In the genomic region with DNA sequence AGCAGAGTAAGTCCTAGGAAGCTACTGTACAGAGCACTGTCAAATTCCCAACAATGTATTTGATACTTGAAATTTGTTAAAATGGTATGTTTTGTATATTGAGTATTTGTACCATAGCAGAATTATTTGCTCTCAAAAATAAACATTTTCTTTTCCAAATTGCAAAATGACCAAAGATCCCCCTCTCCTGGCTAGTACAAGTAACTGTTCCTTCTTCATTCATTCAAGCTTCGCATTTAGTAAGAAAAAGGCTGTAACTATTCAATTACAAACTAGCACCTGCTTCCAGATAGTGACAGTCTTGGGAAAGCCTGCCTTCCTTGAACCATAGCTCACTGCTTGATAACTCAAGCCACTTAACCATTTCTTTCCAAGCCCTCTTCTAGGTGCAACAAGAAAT, we compare ENCODE assay signal across 25 mouse cellular contexts.
DNase-seq lines count a peak whose midpoint lies in the region; ATAC-seq and TF ChIP-seq lines count a peak whose summit lies in the region.
"Had no signal": no experiment of that assay in that cellular context is flagged by ENCODE, and none has a peak within 500 bp of the region (broad histone marks: within the 10 kb centered on the region; RNA-seq: fewer than 3 reads in every experiment).

No protein-coding gene starts in this region.

- H3K9ac ChIP-seq in forebrain, embryonic 14.5 days (ENCODE audit: low read length) = no peak overlapping the region
- H3K9ac ChIP-seq in forebrain, embryonic 16.5 days (replicated peaks; ENCODE audit: low read depth, low read length) = no peak overlapping the region
- H3K9ac ChIP-seq in kidney, postnatal 0 days (ENCODE audit: low read depth, low read length) = no peak overlapping the region
- H3K9ac ChIP-seq in midbrain, embryonic 14.5 days (replicated peaks; ENCODE audit: low read length) = no peak overlapping the region
- no peak overlapping the region for H3K9ac ChIP-seq in midbrain, embryonic 16.5 days (ENCODE audit: low read depth, low read length)
- H3K9ac ChIP-seq: forebrain, embryonic 13.5 days; heart, embryonic 15.5 days; hindbrain, embryonic 15.5 days; kidney, embryonic 15.5 days; limb, embryonic 12.5 days; liver, postnatal 0 days; midbrain, embryonic 15.5 days had no signal

- no peak overlapping the region for H3K27ac ChIP-seq in forebrain, embryonic 14.5 days (ENCODE audit: low read depth, low read length)
- H3K27ac ChIP-seq in forebrain, embryonic 16.5 days (ENCODE audit: low read length) = no peak overlapping the region
- H3K27ac ChIP-seq in kidney, postnatal 0 days = no peak overlapping the region
- H3K27ac ChIP-seq in midbrain, embryonic 14.5 days (replicated peaks; ENCODE audit: low read depth, low read length) = no peak overlapping the region
- H3K27ac ChIP-seq in midbrain, embryonic 16.5 days (ENCODE audit: low read length) = no peak overlapping the region
- H3K27ac ChIP-seq: forebrain, embryonic 13.5 days; heart, embryonic 15.5 days; hindbrain, embryonic 15.5 days; kidney, embryonic 15.5 days; limb, embryonic 12.5 days; midbrain, embryonic 15.5 days had no signal

- DNase-seq in forebrain, embryonic 14.5 days (ENCODE audit: low spot score) = peak; percentile 5
- peak; percentile 34 for DNase-seq in kidney, postnatal 0 days (ENCODE audit: low spot score)
- no peak for DNase-seq in kidney, adult 11 months
- DNase-seq in midbrain, embryonic 14.5 days = peak; percentile 10
- no peak for DNase-seq in gastrocnemius, adult 8-10 months (ENCODE audit: low spot score in 2 of 2)
- DNase-seq in testis, postnatal 14 days (ENCODE audit: low spot score) = no peak
- DNase-seq: adrenal gland, adult 8-10 months; cerebellum, adult 8-10 months; heart, postnatal 4 days; kidney, postnatal 4 days; liver, postnatal 0 days had no signal

- no peaks in the 10 kb centered on the region for H3K36me3 ChIP-seq in forebrain, embryonic 14.5 days (ENCODE audit: control insufficient read depth, insufficient read depth, low read length)
- no peaks in the 10 kb centered on the region for H3K36me3 ChIP-seq in forebrain, embryonic 16.5 days (ENCODE audit: control insufficient read depth, insufficient read depth)
- no peaks in the 10 kb centered on the region for H3K36me3 ChIP-seq in kidney, postnatal 0 days (ENCODE audit: insufficient read depth, low read length)
- H3K36me3 ChIP-seq in midbrain, embryonic 14.5 days (ENCODE audit: control insufficient read depth, insufficient read depth, low read length) = no peaks in the 10 kb centered on the region
- no peaks in the 10 kb centered on the region for H3K36me3 ChIP-seq in midbrain, embryonic 16.5 days (ENCODE audit: control insufficient read depth, insufficient read depth, low read length)
- H3K36me3 ChIP-seq: G1E; heart, embryonic 15.5 days; hindbrain, embryonic 15.5 days; kidney, embryonic 15.5 days; limb, embryonic 12.5 days; midbrain, embryonic 15.5 days had no signal

- H3K9me3 ChIP-seq in forebrain, embryonic 14.5 days (replicated peaks; ENCODE audit: control insufficient read depth, low read length) = no peaks in the 10 kb centered on the region
- H3K9me3 ChIP-seq in forebrain, embryonic 16.5 days (ENCODE audit: control insufficient read depth, low read length) = no peaks in the 10 kb centered on the region
- H3K9me3 ChIP-seq in kidney, postnatal 0 days (replicated peaks; ENCODE audit: low read length) = no peaks in the 10 kb centered on the region
- no peaks in the 10 kb centered on the region for H3K9me3 ChIP-seq in midbrain, embryonic 14.5 days (ENCODE audit: control insufficient read depth, low read length)
- H3K9me3 ChIP-seq in midbrain, embryonic 16.5 days (replicated peaks; ENCODE audit: control insufficient read depth, low read length, poor library complexity, severe bottlenecking) = no peaks in the 10 kb centered on the region; the same call in 1 of the 2 replicates
- H3K9me3 ChIP-seq: forebrain, embryonic 13.5 days; G1E; hindbrain, embryonic 15.5 days; kidney, embryonic 15.5 days; midbrain, embryonic 15.5 days had no signal

- no peak overlapping the region for H3K4me3 ChIP-seq in forebrain, embryonic 14.5 days (ENCODE audit: low read depth, low read length)
- no peak overlapping the region for H3K4me3 ChIP-seq in forebrain, embryonic 16.5 days (replicated peaks; ENCODE audit: low read length)
- H3K4me3 ChIP-seq in kidney, postnatal 0 days (replicated peaks; ENCODE audit: low read depth, low read length) = no peak overlapping the region
- H3K4me3 ChIP-seq in midbrain, embryonic 14.5 days (replicated peaks; ENCODE audit: low read depth, low read length) = no peak overlapping the region
- H3K4me3 ChIP-seq in midbrain, embryonic 16.5 days (ENCODE audit: low read depth, low read length) = no peak overlapping the region
- H3K4me3 ChIP-seq: forebrain, embryonic 13.5 days; heart, embryonic 15.5 days; hindbrain, embryonic 15.5 days; kidney, embryonic 15.5 days; limb, embryonic 12.5 days; megakaryocyte, embryonic 14.5 days; midbrain, embryonic 15.5 days had no signal

- 72% methylated on average over 1 of the region's 1 CpGs for WGBS in forebrain, embryonic 14.5 days
- 68% methylated on average over 1 of the region's 1 CpGs for WGBS in forebrain, embryonic 16.5 days
- WGBS in kidney, postnatal 0 days = 56% methylated on average over 1 of the region's 1 CpGs
- WGBS in midbrain, embryonic 14.5 days = 65% methylated on average over 1 of the region's 1 CpGs
- WGBS in midbrain, embryonic 16.5 days = 72% methylated on average over 1 of the region's 1 CpGs

- no peak for ATAC-seq in forebrain, embryonic 14.5 days
- ATAC-seq in forebrain, embryonic 16.5 days = no peak
- ATAC-seq in kidney, postnatal 0 days (replicated peaks; ENCODE audit: low FRiP score, low read depth) = no peak
- ATAC-seq in midbrain, embryonic 14.5 days (ENCODE audit: low FRiP score, low TSS enrichment) = no peak
- ATAC-seq in midbrain, embryonic 16.5 days = no peak
- ATAC-seq: CD4-positive, CD25-positive, alpha-beta regulatory T cell, adult 4 months; forebrain, embryonic 13.5 days; intestine, embryonic 16.5 days; liver, postnatal 0 days; midbrain, embryonic 15.5 days; Patski had no signal

- H3K27me3 ChIP-seq in forebrain, embryonic 14.5 days (replicated peaks; ENCODE audit: control insufficient read depth, insufficient read depth, low read length) = no peaks in the 10 kb centered on the region
- H3K27me3 ChIP-seq in forebrain, embryonic 16.5 days (replicated peaks; ENCODE audit: control insufficient read depth, insufficient read depth, low read length) = no peaks in the 10 kb centered on the region
- no peaks in the 10 kb centered on the region for H3K27me3 ChIP-seq in kidney, postnatal 0 days (ENCODE audit: insufficient read depth, low read length)
- H3K27me3 ChIP-seq in midbrain, embryonic 14.5 days (ENCODE audit: control insufficient read depth, insufficient read depth, low read length) = no peaks in the 10 kb centered on the region
- H3K27me3 ChIP-seq in midbrain, embryonic 16.5 days (ENCODE audit: control insufficient read depth, insufficient read depth, low read depth, low read length) = no peaks in the 10 kb centered on the region
- H3K27me3 ChIP-seq: forebrain, embryonic 13.5 days; heart, embryonic 15.5 days; hindbrain, embryonic 15.5 days; kidney, embryonic 15.5 days; limb, embryonic 12.5 days; megakaryocyte, embryonic 14.5 days; midbrain, embryonic 15.5 days had no signal

- H3K4me2 ChIP-seq in forebrain, embryonic 14.5 days (ENCODE audit: low read length) = no peak overlapping the region
- no peak overlapping the region for H3K4me2 ChIP-seq in forebrain, embryonic 16.5 days (ENCODE audit: low read length)
- no peak overlapping the region for H3K4me2 ChIP-seq in kidney, postnatal 0 days (ENCODE audit: low read length)
- H3K4me2 ChIP-seq in midbrain, embryonic 14.5 days (ENCODE audit: low read length) = no peak overlapping the region
- H3K4me2 ChIP-seq in midbrain, embryonic 16.5 days (ENCODE audit: low read length) = no peak overlapping the region
- H3K4me2 ChIP-seq: forebrain, embryonic 13.5 days; heart, embryonic 15.5 days; hindbrain, embryonic 15.5 days; kidney, embryonic 15.5 days; limb, embryonic 12.5 days; liver, embryonic 11.5 days; midbrain, embryonic 15.5 days had no signal

- no peaks in the 10 kb centered on the region for H3K4me1 ChIP-seq in forebrain, embryonic 14.5 days (ENCODE audit: control insufficient read depth, insufficient read depth, low read length)
- H3K4me1 ChIP-seq in forebrain, embryonic 16.5 days (replicated peaks; ENCODE audit: control insufficient read depth, insufficient read depth, low read length) = no peaks in the 10 kb centered on the region
- H3K4me1 ChIP-seq in kidney, postnatal 0 days (replicated peaks; ENCODE audit: insufficient read depth, low read length) = no peaks in the 10 kb centered on the region
- H3K4me1 ChIP-seq in midbrain, embryonic 14.5 days (ENCODE audit: control insufficient read depth, insufficient read depth, low read length) = no peaks in the 10 kb centered on the region
- H3K4me1 ChIP-seq in midbrain, embryonic 16.5 days (ENCODE audit: control insufficient read depth, insufficient read depth, low read length) = no peaks in the 10 kb centered on the region
- H3K4me1 ChIP-seq: forebrain, embryonic 13.5 days; heart, embryonic 15.5 days; hindbrain, embryonic 15.5 days; kidney, embryonic 15.5 days; limb, embryonic 12.5 days; megakaryocyte, embryonic 14.5 days; midbrain, embryonic 15.5 days had no signal

- peak; percentile 38; the same call in 1 of the 2 replicates for TF ChIP-seq CTCF in kidney, postnatal 0 days (IDR thresholded peaks at IDR 0.05; ENCODE audit: low read depth)

Comparison
In these comparisons a context has a peak if more than half of its experiments do, and no peak if none do; other contexts are left out.
1. DNase-seq: peak in forebrain, embryonic 14.5 days (single experiment), kidney, postnatal 0 days (single experiment) and midbrain, embryonic 14.5 days (single experiment); none in kidney, adult 11 months (single experiment), gastrocnemius, adult 8-10 months (0 of 2) and testis, postnatal 14 days (single experiment).